Mouse (Mus musculus): ENCODE data around the gene Syt14. TPM values are rescaled to one million over a fixed set of nuclear protein-coding genes. Genes with fewer than 3 reads are reported as not detected.

Syt14 gene
- polyA plus RNA-seq, 1 experiment from 2014 or later, result 7.8 TPM

GRCm38 (mm10) chr1:192855474-192856230, 179.9 kb downstream of the Syt14 start, which contains the start of gene Sertad4:
TSS of gene Sertad4 (minus strand) at chr1:192855756.
- Histone ChIP-seq H3K9me3 (no peaks in the 10 kb centered on the region), H3K27me3 (peaks cover 16% of the 10 kb centered on the region), H3K4me2 (peak within 1 kb of the TSS; percentile 82), H3K27ac (peak within 1 kb of the TSS; percentile 98), H3K4me3 (peak within 1 kb of the TSS; percentile 83), H3K9ac (peak within 1 kb of the TSS; percentile 96), H3K36me3 (no peaks in the 10 kb centered on the region), H3K4me1 (replicated peaks) (peaks cover 50% of the 10 kb centered on the region)
- under 1% methylated on average over 64 of the region's 75 CpGs for WGBS
- ATAC-seq (ENCODE audit: low FRiP score), result peak; percentile 52

- H3K27me3 ChIP-seq, result peaks cover 16% of the 10 kb centered on the region
- 0% methylated on average over 44 of the region's 45 CpGs for WGBS
- H3K27ac ChIP-seq, result peak overlapping the region; percentile 98
- H3K4me3 ChIP-seq, result peak overlapping the region; percentile 83
- H3K9me3 ChIP-seq, result no peaks in the 10 kb centered on the region
- ATAC-seq (ENCODE audit: low FRiP score), result peak; percentile 34
- H3K9ac ChIP-seq, result peak overlapping the region; percentile 96
- H3K4me1 ChIP-seq (replicated peaks), result peaks cover 52% of the 10 kb centered on the region
- peak overlapping the region; percentile 82 for H3K4me2 ChIP-seq
- peaks cover under 1% of the 10 kb centered on the region; the same call in 1 of the 2 replicates for H3K36me3 ChIP-seq
Measured at GRCm38 (mm10) chr1:192854819-192855271, 180.7 kb downstream of the Syt14 start.

- H3K9me3 ChIP-seq, result no peaks in the 10 kb centered on the region
- WGBS, result 2% methylated on average over 19 of the region's 19 CpGs
- H3K4me3 ChIP-seq, result peak overlapping the region; percentile 83
- peaks cover 52% of the 10 kb centered on the region for H3K4me1 ChIP-seq (replicated peaks)
- peaks cover 16% of the 10 kb centered on the region for H3K27me3 ChIP-seq
- H3K36me3 ChIP-seq, result peaks cover 7% of the 10 kb centered on the region
- no peak for ATAC-seq (ENCODE audit: low FRiP score)
- peak overlapping the region; percentile 96 for H3K9ac ChIP-seq
- H3K4me2 ChIP-seq, result peak overlapping the region; percentile 82
- peak overlapping the region; percentile 98 for H3K27ac ChIP-seq
Measured at GRCm38 (mm10) chr1:192853988-192854818, 181.4 kb downstream of the Syt14 start.

- Histone ChIP-seq H3K4me3 (peak overlapping the region; percentile 83), H3K27ac (0 out of 2 replicates have a peak overlapping the region, but pooled peaks have one; percentile 98), H3K4me1 (replicated peaks) (peaks cover 52% of the 10 kb centered on the region), H3K9me3 (no peaks in the 10 kb centered on the region), H3K36me3 (peaks cover 14% of the 10 kb centered on the region), H3K4me2 (peak overlapping the region; percentile 82), H3K27me3 (peaks cover 14% of the 10 kb centered on the region), H3K9ac (peak overlapping the region; percentile 96; the same call in 1 of the 2 replicates)
- WGBS, result 52% methylated on average over 2 of the region's 2 CpGs
- no peak for ATAC-seq (ENCODE audit: low FRiP score)
Measured at GRCm38 (mm10) chr1:192853429-192853828, 182.1 kb downstream of the Syt14 start.

GRCm38 (mm10) chr1:192852047-192852446, 183.5 kb downstream of the Syt14 start:
- peak overlapping the region; percentile 56 for H3K9ac ChIP-seq
- ATAC-seq (ENCODE audit: low FRiP score), result no peak
- H3K4me1 ChIP-seq (replicated peaks), result peaks cover 52% of the 10 kb centered on the region
- H3K36me3 ChIP-seq, result peaks cover 28% of the 10 kb centered on the region
- H3K4me3 ChIP-seq, result peak overlapping the region; percentile 12; the same call in 1 of the 2 replicates
- H3K9me3 ChIP-seq, result no peaks in the 10 kb centered on the region
- peak overlapping the region; percentile 82 for H3K4me2 ChIP-seq
- peaks cover 4% of the 10 kb centered on the region; the same call in 1 of the 2 replicates for H3K27me3 ChIP-seq
- peak overlapping the region; percentile 80 for H3K27ac ChIP-seq

- Histone ChIP-seq H3K9me3 (no peaks in the 10 kb centered on the region), H3K4me3 (peak overlapping the region; percentile 12), H3K27ac (peak overlapping the region; percentile 80), H3K27me3 (peaks cover 4% of the 10 kb centered on the region; the same call in 1 of the 2 replicates), H3K36me3 (peaks cover 32% of the 10 kb centered on the region), H3K4me1 (replicated peaks) (peaks cover 52% of the 10 kb centered on the region), H3K9ac (peak overlapping the region; percentile 56), H3K4me2 (peak overlapping the region; percentile 82)
- whole genome bisulfite sequencing, result 5% methylated on average over 6 of the region's 6 CpGs
- peak; percentile 18; the same call in 1 of the 2 replicates for ATAC-seq (ENCODE audit: low FRiP score)
Measured at GRCm38 (mm10) chr1:192851640-192852039, 183.9 kb downstream of the Syt14 start.

- ATAC-seq (ENCODE audit: low FRiP score), result 0 out of 2 replicates have a peak, but pooled peaks have one; percentile 31
- 3% methylated on average over 2 of the region's 2 CpGs for WGBS
- peak overlapping the region; percentile 56 for H3K9ac ChIP-seq
Measured at GRCm38 (mm10) chr1:192851126-192851525, 184.4 kb downstream of the Syt14 start.

DNA sequence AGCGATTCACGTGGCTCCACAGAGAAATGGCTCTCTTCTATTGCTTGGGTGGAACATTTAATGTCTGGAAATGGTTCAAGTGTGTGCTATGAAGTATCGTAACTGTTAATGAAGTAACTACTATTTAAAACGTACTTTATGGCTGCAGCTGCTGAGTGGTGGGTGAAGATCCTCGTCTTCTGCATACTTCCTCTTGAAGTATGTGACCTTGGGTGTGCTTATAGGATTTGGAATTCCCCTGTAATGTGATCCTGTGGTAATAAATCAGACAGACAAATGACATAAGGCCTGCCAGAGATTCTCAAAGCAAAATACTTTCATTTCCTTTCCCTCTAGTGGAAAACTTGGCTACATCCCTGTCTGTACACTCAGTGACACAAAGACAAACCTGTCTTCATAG, 186.0 kb downstream of the Syt14 start:
- peaks cover 42% of the 10 kb centered on the region for H3K4me1 ChIP-seq (replicated peaks)
- H3K36me3 ChIP-seq, result peaks cover 49% of the 10 kb centered on the region
- ATAC-seq (ENCODE audit: low FRiP score), result no peak
- 85% methylated on average over 5 of the region's 5 CpGs for WGBS
- no peak overlapping the region for H3K4me2 ChIP-seq
- no peak overlapping the region for H3K27ac ChIP-seq
- no peak overlapping the region for H3K4me3 ChIP-seq
- H3K9me3 ChIP-seq, result no peaks in the 10 kb centered on the region
- peaks cover 4% of the 10 kb centered on the region; the same call in 1 of the 2 replicates for H3K27me3 ChIP-seq
- no peak overlapping the region for H3K9ac ChIP-seq

More at GRCm38 (mm10) chr1:192851126-192851525, 184.4 kb downstream of the Syt14 start:
- Histone ChIP-seq H3K9me3 (no peaks in the 10 kb centered on the region), H3K4me3 (peak overlapping the region; percentile 12), H3K27ac (peak overlapping the region; percentile 80), H3K4me1 (replicated peaks) (peaks cover 47% of the 10 kb centered on the region), H3K36me3 (peaks cover 37% of the 10 kb centered on the region), H3K4me2 (peak overlapping the region; percentile 82), H3K27me3 (peaks cover 4% of the 10 kb centered on the region; the same call in 1 of the 2 replicates)

GRCm38 (mm10) chr1:192847254-192847653, 188.3 kb downstream of the Syt14 start:
- no peak for ATAC-seq (ENCODE audit: low FRiP score)
- 25% methylated on average over 3 of the region's 3 CpGs for WGBS

More at GRCm38 (mm10) chr1:192847254-192847653, 188.3 kb downstream of the Syt14 start:
- Histone ChIP-seq H3K4me3 (no peak overlapping the region), H3K9me3 (no peaks in the 10 kb centered on the region), H3K27me3 (0 out of 2 replicates have a peak, but pooled peaks cover under 1% of the 10 kb centered on the region), H3K9ac (no peak overlapping the region), H3K27ac (no peak overlapping the region), H3K4me1 (replicated peaks) (peaks cover 18% of the 10 kb centered on the region), H3K4me2 (no peak overlapping the region), H3K36me3 (peaks cover 59% of the 10 kb centered on the region)
